Mouse (Mus musculus): ENCODE measurements around the gene Mtfr1l. TPM values are rescaled to one million over a fixed set of nuclear protein-coding genes. Genes with fewer than 3 reads are reported as not detected.
"Not testable (repeated sequence)": the region's sequence is repeated elsewhere in the genome, so short reads cannot be mapped to it uniquely, and the experiment has no call there.

Mtfr1l gene
- total RNA-seq, 1 experiment from 2014 or later = 51.8 TPM

- ATAC-seq (replicated peaks in 1 of 2; ENCODE audit: insufficient read depth in 1 of 2, low FRiP score in 2 of 2, low TSS enrichment in 1 of 2, low read depth in 1 of 2, poor library complexity in 2 of 2, severe bottlenecking in 2 of 2) = no peak
Observed at GRCm38 (mm10) chr4:134503686-134504357, 31.4 kb downstream of the Mtfr1l start.

GRCm38 (mm10) chr4:134501095-134501494 lies 34.1 kb downstream of the Mtfr1l start:
- no peak for ATAC-seq (replicated peaks in 1 of 2; ENCODE audit: insufficient read depth in 1 of 2, low FRiP score in 2 of 2, low TSS enrichment in 1 of 2, low read depth in 1 of 2, poor library complexity in 2 of 2, severe bottlenecking in 2 of 2)

- not testable (repeated sequence) for ATAC-seq (replicated peaks in 1 of 2; ENCODE audit: insufficient read depth in 1 of 2, low FRiP score in 2 of 2, low TSS enrichment in 1 of 2, low read depth in 1 of 2, poor library complexity in 2 of 2, severe bottlenecking in 2 of 2)
Observed at GRCm38 (mm10) chr4:134498983-134499382, 36.2 kb downstream of the Mtfr1l start.

- no peak for ATAC-seq (replicated peaks in 1 of 2; ENCODE audit: insufficient read depth in 1 of 2, low FRiP score in 2 of 2, low TSS enrichment in 1 of 2, low read depth in 1 of 2, poor library complexity in 2 of 2, severe bottlenecking in 2 of 2)
Observed at GRCm38 (mm10) chr4:134497986-134498731, 37.0 kb downstream of the Mtfr1l start.

- ATAC-seq (replicated peaks in 1 of 2; ENCODE audit: insufficient read depth in 1 of 2, low FRiP score in 2 of 2, low TSS enrichment in 1 of 2, low read depth in 1 of 2, poor library complexity in 2 of 2, severe bottlenecking in 2 of 2) = peak in 1 of 2 experiments; percentile 1; a peak in 1 of 4 replicates
Observed at GRCm38 (mm10) chr4:134497223-134497622, 38.0 kb downstream of the Mtfr1l start.

GRCm38 (mm10) chr4:134496595-134497210 lies 38.5 kb downstream of the Mtfr1l start, which contains the start of gene Paqr7:
Gene Paqr7 (plus strand): TSS chr4:134496697.
- ATAC-seq (replicated peaks in 1 of 2; ENCODE audit: insufficient read depth in 1 of 2, low FRiP score in 2 of 2, low TSS enrichment in 1 of 2, low read depth in 1 of 2, poor library complexity in 2 of 2, severe bottlenecking in 2 of 2) = peak; percentile 17 to 41

- no peak for ATAC-seq (replicated peaks in 1 of 2; ENCODE audit: insufficient read depth in 1 of 2, low FRiP score in 2 of 2, low TSS enrichment in 1 of 2, low read depth in 1 of 2, poor library complexity in 2 of 2, severe bottlenecking in 2 of 2)
Observed at GRCm38 (mm10) chr4:134495546-134495923, 39.7 kb downstream of the Mtfr1l start.

- peak; percentile 65 to 68 for ATAC-seq (replicated peaks in 1 of 2; ENCODE audit: insufficient read depth in 1 of 2, low FRiP score in 2 of 2, low TSS enrichment in 1 of 2, low read depth in 1 of 2, poor library complexity in 2 of 2, severe bottlenecking in 2 of 2)
Observed at GRCm38 (mm10) chr4:134494780-134495545, 40.2 kb downstream of the Mtfr1l start.

GRCm38 (mm10) chr4:134494161-134494560 lies 41.0 kb downstream of the Mtfr1l start:
- ATAC-seq (replicated peaks in 1 of 2; ENCODE audit: insufficient read depth in 1 of 2, low FRiP score in 2 of 2, low TSS enrichment in 1 of 2, low read depth in 1 of 2, poor library complexity in 2 of 2, severe bottlenecking in 2 of 2) = not testable (repeated sequence)

- peak; percentile 30 to 40; a peak in 3 of 4 replicates for ATAC-seq (replicated peaks in 1 of 2; ENCODE audit: insufficient read depth in 1 of 2, low FRiP score in 2 of 2, low TSS enrichment in 1 of 2, low read depth in 1 of 2, poor library complexity in 2 of 2, severe bottlenecking in 2 of 2)
Observed at GRCm38 (mm10) chr4:134491716-134492115, 43.5 kb downstream of the Mtfr1l start.

- ATAC-seq (replicated peaks in 1 of 2; ENCODE audit: insufficient read depth in 1 of 2, low FRiP score in 2 of 2, low TSS enrichment in 1 of 2, low read depth in 1 of 2, poor library complexity in 2 of 2, severe bottlenecking in 2 of 2) = no peak
Observed at GRCm38 (mm10) chr4:134489986-134490665, 45.1 kb downstream of the Mtfr1l start.

GRCm38 (mm10) chr4:134488211-134488610 lies 47.0 kb downstream of the Mtfr1l start:
- no peak for ATAC-seq (replicated peaks in 1 of 2; ENCODE audit: insufficient read depth in 1 of 2, low FRiP score in 2 of 2, low TSS enrichment in 1 of 2, low read depth in 1 of 2, poor library complexity in 2 of 2, severe bottlenecking in 2 of 2)

- no peak for ATAC-seq (replicated peaks in 1 of 2; ENCODE audit: insufficient read depth in 1 of 2, low FRiP score in 2 of 2, low TSS enrichment in 1 of 2, low read depth in 1 of 2, poor library complexity in 2 of 2, severe bottlenecking in 2 of 2)
Observed at GRCm38 (mm10) chr4:134485151-134485900, 49.9 kb downstream of the Mtfr1l start.

GRCm38 (mm10) chr4:134484231-134484630 lies 51.0 kb downstream of the Mtfr1l start:
- ATAC-seq (replicated peaks in 1 of 2; ENCODE audit: insufficient read depth in 1 of 2, low FRiP score in 2 of 2, low TSS enrichment in 1 of 2, low read depth in 1 of 2, poor library complexity in 2 of 2, severe bottlenecking in 2 of 2) = no peak

GRCm38 (mm10) chr4:134483696-134484095 lies 51.5 kb downstream of the Mtfr1l start:
- no peak for ATAC-seq (replicated peaks in 1 of 2; ENCODE audit: insufficient read depth in 1 of 2, low FRiP score in 2 of 2, low TSS enrichment in 1 of 2, low read depth in 1 of 2, poor library complexity in 2 of 2, severe bottlenecking in 2 of 2)

- no peak for ATAC-seq (replicated peaks in 1 of 2; ENCODE audit: insufficient read depth in 1 of 2, low FRiP score in 2 of 2, low TSS enrichment in 1 of 2, low read depth in 1 of 2, poor library complexity in 2 of 2, severe bottlenecking in 2 of 2)
Observed at GRCm38 (mm10) chr4:134483078-134483688, 52.0 kb downstream of the Mtfr1l start.
